Mouse (Mus musculus): Measurements from ENCODE around the gene Nuak2.

Nuak2 gene

GRCm38 (mm10) chr1:132322711-132323542 lies 7.0 kb downstream of the Nuak2 start:
- in situ Hi-C loops (cut with MboI, MseI), result no loop called here

- in situ Hi-C loops (cut with MboI, MseI), result no loop called here
Measured at GRCm38 (mm10) chr1:132326777-132327176, 10.9 kb downstream of the Nuak2 start.

- in situ Hi-C loops (cut with MboI, MseI), result no loop called here
Measured at GRCm38 (mm10) chr1:132327477-132327876, 11.6 kb downstream of the Nuak2 start.

- in situ Hi-C loops (cut with MboI, MseI), result no loop called here
Measured at GRCm38 (mm10) chr1:132328565-132328964, 12.6 kb downstream of the Nuak2 start.

GRCm38 (mm10) chr1:132329656-132330055 lies 13.7 kb downstream of the Nuak2 start:
- in situ Hi-C loops (cut with MboI, MseI), result no loop called here

GRCm38 (mm10) chr1:132330397-132330796 lies 14.5 kb downstream of the Nuak2 start:
- in situ Hi-C loops (cut with MboI, MseI), result no loop called here

GRCm38 (mm10) chr1:132331283-132331682 lies 15.4 kb downstream of the Nuak2 start:
- in situ Hi-C loops (cut with MboI, MseI), result no loop called here

GRCm38 (mm10) chr1:132333201-132333600 lies 17.3 kb downstream of the Nuak2 start:
- in situ Hi-C loops (cut with MboI, MseI), result no loop called here

GRCm38 (mm10) chr1:132333675-132334141 lies 17.8 kb downstream of the Nuak2 start:
- in situ Hi-C loops (cut with MboI, MseI), result no loop called here

GRCm38 (mm10) chr1:132334178-132334801 lies 18.4 kb downstream of the Nuak2 start:
- in situ Hi-C loops (cut with MboI, MseI), result no loop called here

GRCm38 (mm10) chr1:132335378-132335965 lies 19.5 kb downstream of the Nuak2 start:
- in situ Hi-C loops (cut with MboI, MseI), result no loop called here

- in situ Hi-C loops (cut with MboI, MseI), result no loop called here
Measured at GRCm38 (mm10) chr1:132336921-132337320, 21.0 kb downstream of the Nuak2 start.

- in situ Hi-C loops (cut with MboI, MseI), result no loop called here
Measured at GRCm38 (mm10) chr1:132338027-132338660, 22.2 kb downstream of the Nuak2 start.

GRCm38 (mm10) chr1:132341731-132342501 lies 26.0 kb downstream of the Nuak2 start:
- in situ Hi-C loops (cut with MboI, MseI), result no loop called here

- in situ Hi-C loops (cut with MboI, MseI), result no loop called here
Measured at GRCm38 (mm10) chr1:132342518-132342917, 26.6 kb downstream of the Nuak2 start.

- in situ Hi-C loops (cut with MboI, MseI), result no loop called here
Measured at GRCm38 (mm10) chr1:132343191-132343590, 27.3 kb downstream of the Nuak2 start.

- in situ Hi-C loops (cut with MboI, MseI), result no loop called here
Measured at GRCm38 (mm10) chr1:132343656-132344055, 27.7 kb downstream of the Nuak2 start.

GRCm38 (mm10) chr1:132345514-132345913 lies 29.6 kb downstream of the Nuak2 start:
- in situ Hi-C loops (cut with MboI, MseI), result no loop called here

- in situ Hi-C loops (cut with MboI, MseI), result no loop called here
Measured at GRCm38 (mm10) chr1:132346134-132346851, 30.4 kb downstream of the Nuak2 start.

- in situ Hi-C loops (cut with MboI, MseI), result no loop called here
Measured at GRCm38 (mm10) chr1:132346951-132347350, 31.0 kb downstream of the Nuak2 start.

GRCm38 (mm10) chr1:132348401-132348800 lies 32.5 kb downstream of the Nuak2 start:
- in situ Hi-C loops (cut with MboI, MseI), result no loop called here

Data from T-helper 2 cell (primary cell).